Mouse (Mus musculus): Measurements from ENCODE around the gene Gm45623.

Gm45623 gene

GRCm38 (mm10) chr13:56753192-56753951, at the start of gene Gm45623:
TSS of gene Gm45623 (minus strand) at chr13:56753827.
- no peak for DNase-seq

GRCm38 (mm10) chr13:56797459-56797858, 43.8 kb upstream of the Gm45623 start:
- no peak for DNase-seq

- DNase-seq = no peak
These were observed 41.9 kb upstream of the Gm45623 start for GRCm38 (mm10) chr13:56795501-56795900.

- DNase-seq = no peak
These were observed 40.8 kb upstream of the Gm45623 start for GRCm38 (mm10) chr13:56794441-56794840.

DNA sequence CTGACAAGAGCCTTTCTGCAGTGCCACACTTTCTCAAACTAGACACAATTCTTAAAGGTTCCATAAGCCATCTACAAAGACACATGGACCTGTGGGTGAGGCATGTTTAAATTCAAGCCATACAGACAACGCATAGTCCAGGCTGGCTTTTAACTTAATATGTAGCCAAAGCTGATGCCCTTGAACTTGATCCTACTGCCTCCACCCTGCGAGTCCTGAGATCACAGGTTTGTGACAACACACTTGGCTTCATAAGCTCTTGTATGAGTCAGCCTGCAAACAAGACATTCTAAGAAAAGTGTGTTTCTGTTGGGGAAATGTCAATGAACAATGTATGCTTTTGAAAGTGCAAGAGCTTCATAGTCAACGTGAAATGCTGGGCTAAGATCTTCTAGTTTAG, 39.2 kb upstream of the Gm45623 start:
- no peak for DNase-seq

DNA sequence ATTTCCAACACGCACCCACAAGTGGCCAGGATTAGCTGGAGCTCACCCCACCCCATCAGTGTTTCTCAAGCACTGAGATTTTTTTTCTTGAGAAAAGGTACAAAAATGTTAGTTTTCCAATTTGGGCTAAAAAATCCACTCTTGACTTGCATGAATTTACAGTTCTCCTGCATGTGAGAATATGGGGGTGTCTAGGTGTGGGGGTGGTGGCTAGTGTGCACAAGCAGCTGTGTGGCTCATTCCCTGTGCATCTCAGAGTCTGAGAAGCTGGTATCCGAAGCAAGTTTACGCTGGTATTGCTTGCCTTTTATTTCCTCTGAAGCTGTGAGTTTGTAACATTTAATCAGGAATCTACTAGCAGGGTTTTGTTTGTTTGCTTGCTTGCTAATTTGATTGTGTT, 37.1 kb upstream of the Gm45623 start:
- no peak for DNase-seq

DNA sequence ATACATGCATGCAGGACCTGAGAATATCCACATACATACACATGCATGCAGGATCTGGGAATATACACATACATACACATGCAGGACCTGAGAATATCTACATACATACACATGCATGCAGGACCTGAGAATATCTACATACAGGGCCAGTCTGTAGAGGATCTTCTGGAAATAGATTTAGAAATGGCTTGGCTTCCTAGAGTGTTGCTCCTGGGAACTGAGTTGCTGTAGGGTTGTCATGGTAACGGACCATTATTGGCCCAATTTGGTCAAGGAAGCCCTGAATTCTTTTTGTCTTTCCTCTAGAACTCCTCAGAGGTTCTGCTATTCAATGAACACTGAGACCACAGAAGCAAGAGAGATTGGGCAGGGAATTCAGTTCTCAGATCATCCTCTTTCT, 29.0 kb upstream of the Gm45623 start:
- DNase-seq = no peak

DNA sequence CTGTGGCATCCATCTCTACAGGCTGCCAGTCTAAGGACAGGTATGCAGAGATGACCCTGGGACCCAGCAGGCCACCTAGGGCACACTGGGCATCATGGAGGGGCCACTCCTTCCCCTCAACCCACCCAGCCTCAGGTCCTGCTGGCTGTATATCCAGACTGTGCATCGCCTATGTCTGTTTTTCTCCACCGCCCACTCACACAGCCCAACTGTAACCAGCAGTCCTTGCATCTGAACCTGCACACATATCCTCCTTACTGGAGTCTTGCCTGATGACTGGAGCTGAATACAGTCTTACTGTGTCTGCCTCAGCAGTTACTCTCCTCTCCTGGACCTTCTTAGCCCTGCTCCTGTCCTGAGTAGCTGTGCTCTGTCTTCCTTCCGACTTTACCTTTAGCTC, 28.1 kb upstream of the Gm45623 start:
- no peak for DNase-seq

- no peak for DNase-seq
These were observed 27.3 kb upstream of the Gm45623 start for GRCm38 (mm10) chr13:56780746-56781469.

DNA sequence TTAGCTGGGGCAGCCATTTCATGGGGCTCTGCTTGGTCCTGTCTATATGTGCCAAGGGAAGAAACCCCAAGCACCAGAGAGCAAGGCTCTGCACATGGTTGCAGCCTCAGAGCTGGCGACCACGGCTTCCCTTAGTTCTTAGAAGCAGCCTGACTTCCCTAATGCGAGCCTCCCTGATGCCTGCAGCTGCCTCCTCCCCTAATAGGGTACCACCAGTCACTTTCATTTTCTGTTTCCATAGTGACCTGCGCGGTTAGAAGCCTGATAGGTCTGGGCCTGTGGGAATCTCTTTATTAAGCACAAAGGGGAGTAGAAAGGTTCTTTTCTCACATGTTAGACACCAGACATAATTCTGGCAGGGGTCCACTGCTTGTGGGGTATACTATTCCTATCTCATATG, 20.7 kb upstream of the Gm45623 start:
- DNase-seq = no peak

DNA sequence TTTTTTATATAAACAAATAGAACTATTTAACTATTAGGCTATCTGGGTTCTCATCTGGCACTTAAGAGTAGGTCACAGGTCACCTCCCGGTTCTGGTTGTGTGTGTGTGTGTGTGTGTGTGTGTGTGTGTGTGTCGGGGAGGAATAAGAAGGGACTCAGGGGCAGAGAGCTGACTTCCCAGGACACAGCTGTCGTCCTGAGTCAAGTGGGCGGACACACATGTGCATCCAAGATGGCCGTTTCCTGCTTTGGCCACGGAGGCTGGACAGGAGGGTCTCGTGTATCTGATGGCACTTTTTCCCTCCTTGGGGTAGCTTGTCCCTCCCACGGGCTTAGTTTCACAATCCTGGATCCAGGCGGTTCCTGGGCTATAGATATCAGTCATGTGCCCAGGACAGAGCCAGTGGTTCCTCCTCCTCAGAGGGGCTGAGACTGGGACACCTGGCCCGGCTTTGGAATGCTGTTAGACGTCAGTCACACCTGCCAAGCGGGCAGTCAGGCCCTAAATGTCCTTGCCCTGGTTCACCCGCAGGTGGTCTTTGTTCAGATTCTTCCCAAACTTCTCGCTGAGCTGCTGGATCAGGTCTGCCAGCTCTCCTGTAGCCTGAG, 19.7 kb upstream of the Gm45623 start:
- DNase-seq = no peak

- no peak for DNase-seq
These were observed 19.0 kb upstream of the Gm45623 start for GRCm38 (mm10) chr13:56772592-56772991.

- no peak for DNase-seq
These were observed 17.2 kb upstream of the Gm45623 start for GRCm38 (mm10) chr13:56770786-56771185.

DNA sequence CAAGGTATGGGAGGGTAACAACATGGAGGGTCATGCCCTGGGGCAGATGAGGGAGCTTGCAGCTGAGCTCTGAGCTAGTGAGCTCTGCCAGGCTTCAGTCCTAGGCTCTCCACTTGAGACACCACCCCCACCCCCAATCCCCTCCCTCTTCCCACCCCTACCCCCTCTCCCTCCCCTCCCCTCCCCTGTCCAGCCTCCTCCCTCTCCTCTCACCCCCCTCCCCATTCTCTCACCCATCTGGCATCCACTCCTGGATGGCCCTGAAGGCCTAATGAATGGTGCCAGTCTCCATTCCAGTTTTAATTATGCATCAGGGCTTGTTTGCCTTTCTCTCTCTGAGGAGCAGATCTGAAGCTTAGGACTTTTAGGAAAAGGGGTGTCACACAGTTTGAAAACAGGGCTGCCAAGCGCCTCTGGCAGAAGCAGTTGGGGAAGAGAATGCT, 16.5 kb upstream of the Gm45623 start:
- no peak for DNase-seq

DNA sequence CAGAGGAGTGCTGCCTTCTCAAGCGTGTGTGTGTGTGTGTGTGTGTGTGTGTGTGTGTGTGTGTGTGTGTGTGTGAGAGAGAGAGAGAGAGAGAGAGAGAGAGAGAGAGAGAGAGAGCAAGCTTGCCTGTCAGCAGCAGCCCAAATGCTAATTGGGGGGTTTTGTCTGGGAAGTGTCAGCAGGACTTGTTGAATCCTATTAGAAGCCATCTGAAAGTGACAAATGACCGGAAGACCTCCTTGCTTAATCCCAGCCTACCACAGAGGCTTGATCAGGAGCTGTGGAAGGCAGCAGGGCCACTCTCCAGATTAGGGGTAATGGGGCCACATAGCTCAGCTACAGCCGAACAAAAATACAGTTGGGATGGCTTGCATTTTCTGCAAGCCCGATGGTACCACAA, 15.8 kb upstream of the Gm45623 start:
- DNase-seq = no peak

- DNase-seq = no peak
These were observed 12.6 kb upstream of the Gm45623 start for GRCm38 (mm10) chr13:56766211-56766610.

DNA sequence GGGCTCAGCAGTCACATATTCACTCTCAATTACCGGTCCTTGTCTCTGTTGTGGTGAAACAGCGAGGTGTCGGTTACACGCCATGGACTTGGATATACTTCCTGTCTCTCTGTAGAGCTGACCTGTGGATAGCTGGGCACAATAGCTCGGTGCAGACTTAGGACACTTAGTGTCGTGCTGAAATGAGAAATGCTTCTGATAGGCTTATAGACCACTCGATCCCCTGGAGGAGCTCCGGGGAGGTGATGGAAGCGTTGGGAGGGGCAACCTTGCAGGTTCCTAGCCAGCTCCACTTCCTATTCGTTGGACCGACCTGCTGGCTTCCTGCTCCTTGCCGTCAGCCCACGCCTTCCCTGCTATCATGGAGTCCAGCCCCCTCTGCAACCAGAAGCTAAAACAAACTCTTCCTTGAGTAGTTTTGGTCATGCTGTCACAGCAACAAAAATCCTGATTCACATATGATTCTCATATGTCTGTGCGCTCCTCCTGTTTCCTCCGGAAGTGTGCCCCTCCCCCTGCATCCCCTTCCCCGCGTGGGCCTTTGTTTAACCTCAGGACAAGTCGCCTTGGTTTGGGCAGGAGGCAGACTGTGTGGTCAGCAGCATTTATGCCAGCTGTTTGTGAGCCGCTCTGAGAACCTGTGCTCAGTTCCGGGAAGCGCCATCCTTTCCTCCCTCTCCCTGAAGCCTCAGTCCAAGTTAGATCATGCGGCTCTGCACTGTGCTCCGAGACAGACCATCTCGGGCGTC, 11.8 kb upstream of the Gm45623 start:
- DNase-seq = no peak

GRCm38 (mm10) chr13:56762446-56763229, 9.0 kb upstream of the Gm45623 start:
- DNase-seq = no peak

- peak; percentile 82 for DNase-seq
These were observed 4.9 kb upstream of the Gm45623 start for GRCm38 (mm10) chr13:56758492-56758891.

- no peak for DNase-seq
These were observed 3.6 kb upstream of the Gm45623 start for GRCm38 (mm10) chr13:56757201-56757600.

- peak; percentile 23 for DNase-seq
These were observed 2.2 kb upstream of the Gm45623 start for GRCm38 (mm10) chr13:56755871-56756270.

- DNase-seq = peak; percentile 18
These were observed 994 bp downstream of the Gm45623 start for GRCm38 (mm10) chr13:56752474-56753191.

Data from kidney, postnatal 14 days (tissue).